Mouse (Mus musculus): ENCODE measurements around the gene Nup160. TPM values are rescaled to one million over a fixed set of nuclear protein-coding genes. Genes with fewer than 3 reads are reported as not detected.

Nup160 gene
- polyA plus RNA-seq, 1 experiment from 2014 or later: 8.9 TPM

DNA sequence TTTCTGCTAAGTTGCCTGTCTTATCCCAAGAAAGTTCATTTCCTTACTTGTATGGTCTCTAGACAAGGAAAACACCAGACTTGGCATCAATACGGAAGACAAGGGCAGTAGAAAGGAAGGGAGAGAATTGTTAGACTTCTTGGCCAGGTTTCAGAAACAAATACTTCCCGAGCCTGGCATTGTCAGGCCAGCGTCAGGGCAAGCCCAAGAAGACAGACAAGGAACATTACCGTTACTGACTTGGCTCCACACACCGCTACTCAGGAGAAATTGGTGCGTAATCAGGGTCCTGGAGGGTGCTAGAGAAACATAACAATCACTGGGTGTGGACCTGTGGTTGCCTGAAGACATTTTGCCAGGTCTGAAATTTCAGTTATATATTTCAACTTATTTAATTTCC lies 6.7 kb upstream of the Nup160 start:
- Histone ChIP-seq H3K36me3 (ENCODE audit: control insufficient read depth, insufficient read depth) (no peaks in the 10 kb centered on the region), H3K9ac (ENCODE audit: low read depth, low read length) (no peak overlapping the region), H3K4me1 (replicated peaks; ENCODE audit: control insufficient read depth, insufficient read depth, low read length) (no peaks in the 10 kb centered on the region), H3K27ac (ENCODE audit: low read depth, low read length) (no peak overlapping the region), H3K4me2 (replicated peaks; ENCODE audit: low read depth) (no peak overlapping the region), H3K9me3 (ENCODE audit: control insufficient read depth) (no peaks in the 10 kb centered on the region), H3K4me3 (ENCODE audit: low read depth, low read length) (no peak overlapping the region), H3K27me3 (replicated peaks; ENCODE audit: control insufficient read depth, insufficient read depth, low read length) (no peaks in the 10 kb centered on the region)
- no peak for ATAC-seq
- 82% methylated on average over 6 of the region's 6 CpGs for WGBS
- TF ChIP-seq CTCF (IDR thresholded peaks at IDR 0.05; ENCODE audit: low read depth): no peak

DNA sequence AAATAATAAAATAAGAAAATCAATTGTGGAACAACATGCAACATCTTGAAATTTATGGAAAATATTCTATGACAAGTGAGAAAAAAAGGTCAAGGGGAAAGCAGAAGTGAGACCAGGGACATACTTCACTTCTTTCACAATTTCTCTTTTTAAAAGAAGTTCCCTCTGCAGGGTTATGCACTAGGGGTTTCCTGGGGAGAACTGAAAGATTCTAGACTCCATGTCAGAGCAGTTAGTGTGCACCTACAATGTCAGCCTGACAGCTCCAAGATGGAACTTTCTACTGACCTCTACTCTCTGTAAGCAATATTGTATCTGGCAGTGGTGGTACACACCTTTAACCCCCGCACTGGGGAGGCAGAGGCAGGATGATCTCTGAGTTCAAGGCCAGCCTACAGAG lies 3.7 kb upstream of the Nup160 start:
- TF ChIP-seq CTCF (IDR thresholded peaks at IDR 0.05; ENCODE audit: low read depth): no peak
- Histone ChIP-seq H3K36me3 (ENCODE audit: control insufficient read depth, insufficient read depth) (no peaks in the 10 kb centered on the region), H3K27me3 (replicated peaks; ENCODE audit: control insufficient read depth, insufficient read depth, low read length) (no peaks in the 10 kb centered on the region), H3K4me3 (ENCODE audit: low read depth, low read length) (no peak overlapping the region), H3K4me2 (replicated peaks; ENCODE audit: low read depth) (no peak overlapping the region), H3K4me1 (replicated peaks; ENCODE audit: control insufficient read depth, insufficient read depth, low read length) (no peaks in the 10 kb centered on the region), H3K27ac (ENCODE audit: low read depth, low read length) (no peak overlapping the region), H3K9ac (ENCODE audit: low read depth, low read length) (no peak overlapping the region), H3K9me3 (ENCODE audit: control insufficient read depth) (no peaks in the 10 kb centered on the region)
- 100% methylated on average over 1 of the region's 1 CpGs for WGBS
- ATAC-seq: no peak

DNA sequence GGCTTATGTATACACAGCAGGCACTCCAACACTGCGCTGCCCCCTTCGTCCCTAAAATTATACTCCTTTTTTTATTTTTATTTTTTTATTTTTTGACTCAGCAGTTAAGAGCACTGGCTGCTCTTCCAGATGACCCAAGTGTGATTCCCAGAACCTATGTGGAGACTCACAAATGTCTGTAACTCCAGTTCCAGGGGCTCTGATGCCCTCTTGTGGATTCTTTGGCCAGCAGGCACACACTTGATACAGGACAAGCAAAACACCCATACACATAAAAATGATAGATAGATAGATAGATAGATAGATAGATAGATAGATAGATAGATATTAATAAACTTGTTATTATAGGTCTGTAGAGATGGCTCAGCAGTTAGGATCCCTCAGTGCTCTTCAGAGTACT lies 2.5 kb upstream of the Nup160 start:
- H3K27me3 ChIP-seq (replicated peaks; ENCODE audit: control insufficient read depth, insufficient read depth, low read length): no peaks in the 10 kb centered on the region
- no peak overlapping the region for H3K27ac ChIP-seq (ENCODE audit: low read depth, low read length)
- no peak overlapping the region for H3K9ac ChIP-seq (ENCODE audit: low read depth, low read length)
- no peaks in the 10 kb centered on the region for H3K9me3 ChIP-seq (ENCODE audit: control insufficient read depth)
- no peaks in the 10 kb centered on the region for H3K4me1 ChIP-seq (replicated peaks; ENCODE audit: control insufficient read depth, insufficient read depth, low read length)
- no peak overlapping the region for H3K4me2 ChIP-seq (replicated peaks; ENCODE audit: low read depth)
- WGBS: 98% methylated on average over 2 of the region's 2 CpGs
- TF ChIP-seq CTCF (IDR thresholded peaks at IDR 0.05; ENCODE audit: low read depth): peak; percentile 50
- no peaks in the 10 kb centered on the region for H3K36me3 ChIP-seq (ENCODE audit: control insufficient read depth, insufficient read depth)
- ATAC-seq: no peak
- no peak overlapping the region for H3K4me3 ChIP-seq (ENCODE audit: low read depth, low read length)

DNA sequence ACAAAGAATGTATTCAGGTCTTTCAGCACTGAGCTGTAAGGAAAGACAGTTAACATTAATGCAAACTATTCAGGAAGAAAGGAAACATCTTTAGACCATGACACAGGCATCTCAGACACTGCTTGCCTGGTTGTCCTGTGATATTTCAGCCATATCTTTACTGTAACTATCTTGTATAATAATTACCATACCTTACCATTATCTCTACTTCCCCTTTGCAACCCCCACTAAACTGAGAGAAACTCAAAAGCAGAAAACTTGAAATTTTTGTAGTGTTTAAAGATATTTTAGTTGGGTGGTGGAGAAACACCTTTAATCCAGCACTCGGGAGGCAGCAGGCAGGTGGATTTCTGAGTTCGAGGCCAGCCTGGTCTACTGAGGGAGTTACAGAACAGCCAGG lies 1.5 kb upstream of the Nup160 start:
- TF ChIP-seq CTCF (IDR thresholded peaks at IDR 0.05; ENCODE audit: low read depth): no peak
- no peak overlapping the region for H3K9ac ChIP-seq (ENCODE audit: low read depth, low read length)
- H3K4me1 ChIP-seq (replicated peaks; ENCODE audit: control insufficient read depth, insufficient read depth, low read length): peaks cover 5% of the 10 kb centered on the region; the same call in 1 of the 2 replicates
- ATAC-seq: no peak
- H3K9me3 ChIP-seq (ENCODE audit: control insufficient read depth): no peaks in the 10 kb centered on the region
- H3K27ac ChIP-seq (ENCODE audit: low read depth, low read length): no peak overlapping the region
- no peak overlapping the region for H3K4me3 ChIP-seq (ENCODE audit: low read depth, low read length)
- no peaks in the 10 kb centered on the region for H3K27me3 ChIP-seq (replicated peaks; ENCODE audit: control insufficient read depth, insufficient read depth, low read length)
- no peaks in the 10 kb centered on the region for H3K36me3 ChIP-seq (ENCODE audit: control insufficient read depth, insufficient read depth)
- H3K4me2 ChIP-seq (replicated peaks; ENCODE audit: low read depth): no peak overlapping the region
- WGBS: 88% methylated on average over 2 of the region's 2 CpGs

DNA sequence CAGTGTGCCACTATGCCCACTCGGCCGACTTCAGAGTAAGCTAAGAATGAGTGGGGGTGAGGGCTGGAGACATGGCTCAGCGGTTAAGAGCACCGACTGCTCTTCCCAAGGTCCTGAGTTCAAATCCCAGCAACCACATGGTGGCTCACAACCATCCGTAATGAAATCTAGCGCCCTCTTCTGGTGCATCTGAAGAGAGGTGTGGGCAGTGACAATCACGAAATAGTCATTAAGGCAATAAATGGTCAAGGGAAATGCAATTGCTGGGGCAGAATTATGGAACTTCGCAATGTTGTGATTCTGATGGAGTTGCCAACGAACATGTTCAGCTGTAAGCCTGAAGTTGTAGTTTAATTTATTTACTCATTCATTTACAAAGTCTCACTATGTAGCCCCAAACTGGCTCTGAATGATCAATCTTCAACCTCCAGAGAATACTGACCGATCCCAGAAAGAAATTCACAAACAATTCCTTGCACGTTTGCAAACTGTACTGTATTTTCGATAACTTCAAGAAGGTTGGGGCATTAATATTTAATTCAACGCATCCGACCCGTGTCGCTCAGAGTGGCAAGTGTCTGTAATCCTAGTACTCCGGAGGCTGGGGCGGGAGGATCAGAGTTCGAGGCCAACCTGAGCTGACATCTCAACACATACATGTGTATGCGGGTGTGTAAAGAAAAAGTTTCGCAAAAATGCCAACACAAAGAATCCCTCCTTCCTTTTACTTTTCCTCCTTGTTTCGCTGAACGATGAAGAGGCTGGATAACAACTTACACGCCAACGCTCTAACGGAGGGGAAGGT lies 1.4 kb downstream of the Nup160 start:
- ATAC-seq: peak; percentile 7; the same call in 1 of the 2 replicates
- Histone ChIP-seq H3K4me3 (ENCODE audit: low read depth, low read length) (peak overlapping the region; percentile 88), H3K4me1 (replicated peaks; ENCODE audit: control insufficient read depth, insufficient read depth, low read length) (peaks cover 5% of the 10 kb centered on the region; the same call in 1 of the 2 replicates), H3K27me3 (replicated peaks; ENCODE audit: control insufficient read depth, insufficient read depth, low read length) (no peaks in the 10 kb centered on the region), H3K9ac (ENCODE audit: low read depth, low read length) (peak overlapping the region; percentile 71), H3K9me3 (ENCODE audit: control insufficient read depth) (no peaks in the 10 kb centered on the region), H3K4me2 (replicated peaks; ENCODE audit: low read depth) (peak overlapping the region; percentile 94), H3K27ac (ENCODE audit: low read depth, low read length) (peak overlapping the region; percentile 90; the same call in 1 of the 2 replicates), H3K36me3 (ENCODE audit: control insufficient read depth, insufficient read depth) (no peaks in the 10 kb centered on the region)
- 29% methylated on average over 26 of the region's 26 CpGs for WGBS
- TF ChIP-seq CTCF (IDR thresholded peaks at IDR 0.05; ENCODE audit: low read depth): peak; percentile 64

DNA sequence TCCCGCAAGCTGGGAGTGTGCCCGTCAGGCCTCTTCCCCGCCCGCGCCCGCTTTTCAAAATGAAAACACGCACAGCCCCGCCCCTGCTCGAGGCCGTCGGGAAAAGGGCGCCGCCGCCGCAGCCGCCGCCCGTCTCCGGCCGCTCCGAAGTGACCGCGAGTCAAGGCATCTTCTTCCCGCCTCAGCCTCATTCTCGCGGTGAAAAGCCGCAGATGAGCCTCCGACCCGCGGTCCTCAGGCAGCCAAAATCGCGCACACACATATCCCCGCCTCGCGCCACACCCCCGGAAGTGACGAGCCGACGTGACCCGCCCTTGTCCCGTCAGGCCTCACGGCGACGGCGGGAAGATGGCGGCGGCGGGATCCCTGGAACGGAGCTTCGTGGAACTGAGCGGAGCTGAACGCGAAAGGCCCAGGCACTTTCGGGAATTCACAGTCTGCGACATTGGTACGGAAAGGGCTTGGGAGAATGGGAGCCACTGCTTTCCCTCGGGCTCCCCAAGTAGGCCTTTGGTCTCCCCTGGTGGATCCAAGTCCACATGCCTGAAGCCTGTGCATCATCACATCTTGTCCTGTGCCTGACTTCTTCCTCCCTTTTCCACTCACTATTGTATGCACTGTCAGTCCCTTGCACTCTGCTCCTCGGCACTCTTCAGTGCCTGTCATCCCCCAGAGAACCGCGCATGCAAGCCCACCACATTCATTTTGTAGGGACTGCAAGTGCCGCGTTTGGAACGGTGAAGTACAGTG lies 2.2 kb downstream of the Nup160 start:
- Histone ChIP-seq H3K9me3 (ENCODE audit: control insufficient read depth) (no peaks in the 10 kb centered on the region), H3K36me3 (ENCODE audit: control insufficient read depth, insufficient read depth) (peaks cover under 1% of the 10 kb centered on the region; the same call in 1 of the 2 replicates), H3K27me3 (replicated peaks; ENCODE audit: control insufficient read depth, insufficient read depth, low read length) (no peaks in the 10 kb centered on the region), H3K4me3 (ENCODE audit: low read depth, low read length) (peak overlapping the region; percentile 88), H3K4me1 (replicated peaks; ENCODE audit: control insufficient read depth, insufficient read depth, low read length) (peaks cover 5% of the 10 kb centered on the region; the same call in 1 of the 2 replicates), H3K4me2 (replicated peaks; ENCODE audit: low read depth) (peak overlapping the region; percentile 94), H3K9ac (ENCODE audit: low read depth, low read length) (peak overlapping the region; percentile 71), H3K27ac (ENCODE audit: low read depth, low read length) (peak overlapping the region; percentile 90)
- peak; percentile 97 for ATAC-seq
- TF ChIP-seq CTCF (IDR thresholded peaks at IDR 0.05; ENCODE audit: low read depth): peak; percentile 29
- under 1% methylated on average over 63 of the region's 63 CpGs for WGBS
